Mouse (Mus musculus) erythroid progenitor cell, adult 5-6 weeks (primary cell): Measurements from ENCODE around the gene Klf15. TPM values are rescaled to one million over a fixed set of nuclear protein-coding genes. Genes with fewer than 3 reads are reported as not detected.
A peak's percentile ranks its signal among the peaks of the same experiment; 100 is the strongest.

Experiments
- ATAC-seq: replicated peaks from 2 replicates; pipeline ENCODE4 v1.8.0; 2016; ENCODE audit warnings: moderate number of reproducible peaks, mild to moderate bottlenecking, moderate TSS enrichment, inconsistent platforms; ENCODE audit not compliant: poor library complexity, low FRiP score, severe bottlenecking
- total RNA-seq, 2 experiments: library from RNA; stranded (forward) in 1 of 2; stranded (reverse) in 1 of 2; fragments of 150-400 nt in 1 of 2; fragments of 186-747, 209-891 nt in 1 of 2; gene quantifications; 2 replicates each; pipeline versions ENCODE4 v1.2.3 to v1.2.4; 2015 to 2017; ENCODE audit warnings: low replicate concordance in 2 of 2

Gene Klf15
- total RNA-seq, 2 experiments from 2014 or later = 0.08 TPM; not detected in 1

GRCm38 (mm10) chr6:90487531-90487930 lies 25.2 kb downstream of the Klf15 start:
- no peak for ATAC-seq

DNA sequence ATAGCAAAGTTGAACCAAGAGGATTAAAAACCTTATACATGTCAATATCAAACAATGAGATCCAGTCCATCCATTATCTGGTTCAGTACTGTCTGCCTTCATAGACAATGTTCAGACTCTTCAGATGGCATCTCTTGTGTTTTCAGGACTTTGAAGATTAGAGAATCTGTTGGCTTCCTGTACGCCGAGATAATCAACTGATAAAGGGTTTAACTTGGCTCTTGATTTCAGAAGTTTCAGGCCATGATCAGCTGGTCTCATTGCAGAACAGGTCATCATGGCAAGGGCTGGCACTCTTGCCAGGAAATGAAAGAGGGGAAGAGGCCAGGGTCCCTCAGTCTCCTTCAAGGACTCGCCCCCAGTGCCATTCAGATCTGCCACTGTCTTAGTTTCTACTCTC lies 27.2 kb downstream of the Klf15 start:
- no peak for ATAC-seq

- ATAC-seq = no peak
Observed at GRCm38 (mm10) chr6:90490976-90491375, 28.6 kb downstream of the Klf15 start.

- ATAC-seq = no peak
Observed at GRCm38 (mm10) chr6:90491956-90492744, 29.8 kb downstream of the Klf15 start.

DNA sequence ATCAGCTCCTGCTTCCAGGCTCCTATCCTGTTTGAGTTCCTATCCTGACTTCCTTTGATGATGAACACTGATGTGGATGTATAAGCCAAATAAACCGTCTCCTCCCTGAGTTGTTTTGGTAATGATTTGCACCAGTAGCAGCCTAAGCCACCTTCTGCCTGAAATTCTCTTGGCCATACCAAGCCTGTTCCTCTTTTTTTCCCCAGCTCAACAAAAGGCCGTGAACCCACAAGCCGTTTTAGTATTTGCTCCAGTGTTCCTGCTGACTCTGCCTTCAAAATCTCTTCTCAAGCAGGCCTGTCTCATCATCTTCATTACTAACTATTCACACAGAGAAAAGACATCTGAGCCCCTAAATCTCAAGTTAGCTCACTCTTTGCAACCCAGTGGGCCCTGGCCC lies 31.8 kb downstream of the Klf15 start:
- no peak for ATAC-seq

GRCm38 (mm10) chr6:90494566-90494965 lies 32.2 kb downstream of the Klf15 start:
- no peak for ATAC-seq

GRCm38 (mm10) chr6:90495282-90495912 lies 33.0 kb downstream of the Klf15 start:
- no peak for ATAC-seq

- ATAC-seq = no peak
Observed at GRCm38 (mm10) chr6:90496217-90496616, 33.8 kb downstream of the Klf15 start.

DNA sequence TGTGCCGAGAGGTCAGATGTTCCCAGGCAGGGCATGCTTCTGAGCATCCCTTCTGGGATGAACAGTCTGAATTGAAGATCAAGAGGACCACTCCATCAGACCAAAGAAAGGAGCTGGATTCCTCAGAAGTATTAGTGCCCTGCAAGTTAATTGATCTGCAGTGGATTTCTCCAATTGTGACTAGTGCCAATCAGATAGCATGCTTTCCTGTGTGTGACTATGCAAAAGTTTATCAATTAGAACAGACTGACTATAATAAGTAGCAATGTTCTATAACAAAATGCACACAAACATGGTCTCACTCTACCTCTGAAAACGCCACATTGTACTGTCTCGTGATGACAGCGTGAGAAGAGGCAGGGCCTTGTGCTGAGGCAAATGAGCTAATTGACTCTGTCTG lies 37.1 kb downstream of the Klf15 start:
- no peak for ATAC-seq

- no peak for ATAC-seq
Observed at GRCm38 (mm10) chr6:90501222-90501940, 39.0 kb downstream of the Klf15 start.

- ATAC-seq = no peak
Observed at GRCm38 (mm10) chr6:90505906-90506305, 43.5 kb downstream of the Klf15 start.

DNA sequence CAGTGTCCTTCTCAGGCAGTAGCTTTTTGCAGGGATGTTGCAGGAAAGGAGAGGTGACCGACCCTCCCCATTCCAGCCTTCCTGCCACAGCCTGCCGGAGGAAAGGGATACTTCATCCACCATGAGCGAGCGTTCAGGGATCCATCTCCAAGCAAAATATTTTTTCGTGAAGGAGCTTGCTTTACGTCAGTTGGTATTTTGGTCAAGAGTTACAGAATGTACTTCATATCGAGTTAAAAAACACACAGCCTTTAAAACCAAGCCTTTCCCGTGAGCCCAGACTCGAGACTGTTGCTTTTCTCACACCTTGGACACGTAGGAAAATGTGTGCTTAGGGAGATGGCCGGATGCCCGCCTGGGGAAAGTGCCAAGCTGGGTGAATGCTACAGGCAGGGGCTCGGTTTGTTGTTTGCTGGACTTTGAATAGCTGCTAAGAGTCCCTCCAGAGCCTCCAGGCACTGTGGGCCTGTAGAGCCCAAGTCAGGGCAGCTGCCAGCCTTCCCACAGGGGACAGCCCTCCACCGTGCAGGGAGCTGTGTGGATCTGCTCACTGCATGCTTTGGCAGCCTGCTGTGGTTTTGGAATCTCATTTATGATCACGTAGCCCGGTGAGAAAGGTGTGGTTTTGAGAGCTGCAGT lies 44.4 kb downstream of the Klf15 start:
- ATAC-seq = no peak

DNA sequence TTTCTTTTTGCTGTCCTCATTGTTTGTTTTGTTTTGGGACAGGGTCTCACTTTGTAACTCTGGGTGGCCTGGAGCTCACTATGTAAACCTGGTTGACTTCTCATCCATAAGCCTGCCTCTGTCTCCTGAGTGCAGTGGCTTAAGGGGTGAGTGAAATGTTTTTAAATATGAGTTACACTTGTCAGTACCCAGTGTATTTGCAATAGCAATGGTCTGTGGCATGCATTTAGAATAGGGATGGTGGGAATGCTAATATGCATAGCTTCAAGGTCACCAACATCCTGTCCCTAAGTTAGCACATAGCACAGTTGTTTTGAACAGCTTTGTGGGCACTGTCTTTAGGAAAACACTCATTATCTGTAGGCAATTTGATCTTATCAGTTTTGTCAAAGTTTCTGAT lies 45.1 kb downstream of the Klf15 start:
- no peak for ATAC-seq

DNA sequence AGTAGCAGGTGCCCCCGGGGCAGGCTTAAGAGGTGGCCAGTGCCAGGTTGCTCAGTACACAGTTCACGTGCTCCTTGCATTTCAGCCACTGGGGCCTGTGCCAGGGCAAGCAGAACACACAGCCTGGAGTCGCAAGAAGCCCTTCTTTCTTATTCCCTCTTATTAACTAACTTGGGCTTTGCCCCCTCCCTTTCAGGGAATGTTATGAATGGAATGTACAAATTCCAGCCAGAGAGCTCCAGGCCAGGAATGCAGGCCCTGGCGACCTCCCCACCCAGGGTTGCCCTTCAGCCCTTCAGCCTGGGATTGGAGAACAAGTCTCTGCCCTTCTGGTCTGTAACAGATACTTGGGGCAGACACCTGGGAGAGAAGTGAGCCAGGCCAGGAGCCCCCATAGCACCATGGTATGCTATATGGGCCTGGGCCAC lies 45.8 kb downstream of the Klf15 start:
- ATAC-seq = no peak

- ATAC-seq = no peak
Observed at GRCm38 (mm10) chr6:90509085-90509484, 46.7 kb downstream of the Klf15 start.

DNA sequence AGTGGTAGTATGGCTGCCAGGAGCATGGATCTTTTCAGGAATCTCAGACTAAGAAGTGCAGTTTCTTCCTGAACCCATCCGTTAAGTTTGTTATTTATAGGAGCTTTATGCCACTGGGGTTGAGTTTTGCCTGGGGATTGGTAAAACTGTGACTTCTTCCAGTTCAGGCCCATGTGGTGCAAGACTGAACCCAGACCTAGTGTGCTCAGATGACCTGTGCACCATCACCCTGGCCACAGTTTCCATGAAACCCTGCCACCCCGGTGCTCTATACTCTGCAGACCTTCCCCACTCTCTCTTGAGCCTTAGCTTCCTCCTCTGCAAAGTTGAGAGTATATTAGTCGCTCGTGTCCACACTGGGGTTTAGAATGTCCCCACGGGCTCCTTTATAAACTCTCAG lies 50.0 kb downstream of the Klf15 start:
- ATAC-seq = no peak

DNA sequence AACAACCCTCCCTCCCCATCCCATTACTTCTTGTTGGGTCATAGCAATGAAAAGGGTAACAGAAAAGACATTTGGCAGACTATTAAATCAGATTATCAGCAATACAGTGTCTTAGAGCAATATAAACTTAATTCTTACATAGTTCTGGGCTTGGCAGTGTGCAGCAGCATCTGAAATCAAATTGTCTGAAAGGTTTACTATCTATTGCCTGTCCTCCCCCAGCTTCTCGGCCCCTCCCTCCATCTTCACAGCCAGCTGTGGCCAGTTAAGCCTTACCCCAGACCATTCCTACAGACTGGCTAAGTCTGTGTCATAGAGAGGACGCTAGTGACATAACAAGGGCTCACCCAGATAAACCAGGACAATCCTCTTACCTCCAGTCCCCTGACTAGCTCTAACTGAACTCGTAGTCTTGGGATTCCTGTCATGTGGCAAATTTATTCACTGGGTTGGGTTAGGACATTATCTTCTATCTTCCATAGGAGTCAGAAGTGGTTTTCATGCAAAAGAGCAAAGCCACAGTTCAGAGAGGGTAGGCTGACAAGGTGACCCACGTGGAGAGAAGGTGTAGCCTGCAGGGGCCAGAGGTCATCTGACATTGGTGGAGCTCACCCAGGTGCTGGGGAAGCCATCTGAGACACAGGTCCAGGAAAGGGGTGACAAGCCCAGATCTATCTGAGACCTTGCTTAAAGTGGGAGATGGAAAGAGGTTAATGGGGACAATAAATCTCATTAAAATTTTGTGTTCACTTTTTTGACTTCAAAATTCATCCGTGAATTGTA lies 50.9 kb downstream of the Klf15 start:
- no peak for ATAC-seq

- no peak for ATAC-seq
Observed at GRCm38 (mm10) chr6:90514369-90514768, 52.0 kb downstream of the Klf15 start.

DNA sequence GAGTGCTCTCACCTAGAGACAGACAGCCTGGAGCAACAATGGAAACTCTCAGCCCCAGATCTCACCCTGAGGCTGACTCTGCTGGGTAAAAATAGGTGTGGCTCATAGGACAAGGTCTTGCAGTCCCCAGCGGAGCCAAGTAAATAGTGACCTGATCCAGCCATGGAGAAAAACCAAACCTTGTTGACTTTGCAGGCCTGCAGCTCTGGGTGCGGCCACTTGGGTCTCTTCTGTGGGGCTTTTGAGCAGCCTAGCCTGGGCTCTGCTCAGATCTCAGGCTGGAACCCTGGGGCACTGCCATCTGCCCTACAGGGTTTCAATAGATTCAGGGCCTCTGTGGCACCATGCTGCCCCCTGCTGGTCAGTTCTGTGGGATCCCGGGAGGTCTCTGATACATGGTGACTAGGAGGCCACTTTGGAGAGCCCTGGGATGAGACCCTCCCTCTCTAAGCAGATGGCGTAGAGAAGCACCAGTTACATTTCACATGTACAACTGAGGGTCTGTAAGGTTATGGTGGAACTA lies 52.6 kb downstream of the Klf15 start:
- ATAC-seq = 0 out of 2 replicates have a peak, but pooled peaks have one; percentile 42
